Mouse (Mus musculus) ovary, postnatal 14 days (tissue): Measurements from ENCODE around the gene Nudt15.
"Not testable (repeated sequence)": the region's sequence is repeated elsewhere in the genome, so short reads cannot be mapped to it uniquely, and the experiment has no call there.

Experiments
- DNase-seq: peaks from one replicate; pipeline ENCODE4 v3.0.0; 2022; ENCODE audit warnings: low spot score

Nudt15 gene

GRCm38 (mm10) chr14:73548051-73548450 lies at the start of gene Nudt15:
Gene Nudt15, minus strand, starts transcription at chr14:73548242.
- no peak for DNase-seq

- no peak for DNase-seq
Measured at GRCm38 (mm10) chr14:73592166-73592565, 44.1 kb upstream of the Nudt15 start.

- no peak for DNase-seq
Measured at GRCm38 (mm10) chr14:73588080-73588479, 40.0 kb upstream of the Nudt15 start.

- no peak for DNase-seq
Measured at GRCm38 (mm10) chr14:73576336-73576735, 28.3 kb upstream of the Nudt15 start.

- no peak for DNase-seq
Measured at GRCm38 (mm10) chr14:73574053-73574452, 26.0 kb upstream of the Nudt15 start.

- no peak for DNase-seq
Measured at GRCm38 (mm10) chr14:73571143-73571542, 23.1 kb upstream of the Nudt15 start.

GRCm38 (mm10) chr14:73569831-73570230 lies 21.8 kb upstream of the Nudt15 start:
- not testable (repeated sequence) for DNase-seq

GRCm38 (mm10) chr14:73553122-73553696 lies 5.2 kb upstream of the Nudt15 start:
- DNase-seq = no peak

GRCm38 (mm10) chr14:73552341-73553121 lies 4.5 kb upstream of the Nudt15 start:
- peak; percentile 96 for DNase-seq

GRCm38 (mm10) chr14:73551164-73551563 lies 3.1 kb upstream of the Nudt15 start:
- no peak for DNase-seq

- DNase-seq = no peak
Measured at GRCm38 (mm10) chr14:73550732-73551131, 2.7 kb upstream of the Nudt15 start.

- no peak for DNase-seq
Measured at GRCm38 (mm10) chr14:73550291-73550690, 2.2 kb upstream of the Nudt15 start.

GRCm38 (mm10) chr14:73547034-73547433 lies 1.0 kb downstream of the Nudt15 start:
- DNase-seq = no peak

GRCm38 (mm10) chr14:73543781-73544180 lies 4.3 kb downstream of the Nudt15 start:
- no peak for DNase-seq

- no peak for DNase-seq
Measured at GRCm38 (mm10) chr14:73535641-73536040, 12.4 kb downstream of the Nudt15 start.

GRCm38 (mm10) chr14:73533755-73534465 lies 14.1 kb downstream of the Nudt15 start:
- no peak for DNase-seq

GRCm38 (mm10) chr14:73528661-73529060 lies 19.4 kb downstream of the Nudt15 start:
- DNase-seq = not testable (repeated sequence)

GRCm38 (mm10) chr14:73524766-73525448 lies 23.1 kb downstream of the Nudt15 start, which contains the start of gene Sucla2:
Gene Sucla2, plus strand, starts transcription at chr14:73525319.
- peak; percentile 93 for DNase-seq

- no peak for DNase-seq
Measured at GRCm38 (mm10) chr14:73524136-73524535, 23.9 kb downstream of the Nudt15 start.

- peak; percentile 96 for DNase-seq
Measured at GRCm38 (mm10) chr14:73509765-73510423, 38.1 kb downstream of the Nudt15 start, which contains the start of gene Med4. Gene Med4, plus strand, starts transcription at chr14:73510025.

GRCm38 (mm10) chr14:73508630-73509395 lies 39.2 kb downstream of the Nudt15 start:
- no peak for DNase-seq
